Comparison of ENCODE assay signal across 1 mouse cellular context in the genomic region with DNA sequence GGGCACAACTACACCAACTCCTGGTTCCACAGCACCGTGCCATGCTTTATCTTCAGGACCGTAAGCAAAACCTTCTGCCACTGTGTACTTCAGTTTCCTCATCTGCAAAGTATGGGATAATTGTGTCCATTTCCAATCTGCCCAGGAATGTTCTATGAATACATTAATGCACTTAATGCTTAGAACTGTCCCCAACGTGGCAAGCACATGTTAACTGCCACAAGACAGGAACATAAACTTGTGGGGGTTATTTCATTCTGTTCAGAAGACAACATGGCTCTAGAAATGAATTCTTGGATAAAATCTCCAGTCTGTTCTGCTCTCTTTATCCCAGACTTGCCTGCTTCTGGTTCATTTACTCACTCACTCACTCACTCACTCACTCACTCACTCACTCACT.
TF ChIP-seq lines count a peak whose summit lies in the region.

No protein-coding gene starts in this region.

TF ChIP-seq in MEL, 35 proteins besides CTCF, POLR2A, EP300 and RAD21:
- TF ChIP-seq MAX (IDR thresholded peaks at IDR 0.05; ENCODE audit: low read length) (peak; percentile 56; the same call in 1 of the 2 replicates), SMC3 (IDR thresholded peaks at IDR 0.05; ENCODE audit: low read depth, low read length) (no peak), POLR2AphosphoS2 (IDR thresholded peaks at IDR 0.05; ENCODE audit: low read length) (no peak), ZC3H11A (IDR thresholded peaks at IDR 0.05; ENCODE audit: low read depth, low read length) (peak; percentile 3; the same call in 1 of the 2 replicates), POLR2AphosphoS5 (IDR thresholded peaks at IDR 0.05; ENCODE audit: borderline replicate concordance, low read depth, low read length) (no peak), USF1 (IDR thresholded peaks at IDR 0.05; ENCODE audit: low read depth, low read length) (no peak), ETS1 (IDR thresholded peaks at IDR 0.05; ENCODE audit: low read depth, low read length) (peak; percentile 1; the same call in 1 of the 2 replicates), MYC (IDR thresholded peaks at IDR 0.05; ENCODE audit: low read depth, low read length) (peak; percentile 84; the same call in 1 of the 2 replicates)
TF ChIP-seq in MEL: peak in this region for 4.
